Mouse (Mus musculus): ENCODE data around the gene Defb38. TPM values are rescaled to one million over a fixed set of nuclear protein-coding genes. Genes with fewer than 3 reads are reported as not detected.

Gene Defb38
- polyA plus RNA-seq (2012; rRNA removed), result not detected in 2 replicates

- no peaks in the 10 kb centered on the region for H3K4me1 ChIP-seq (ENCODE audit: control insufficient read depth, insufficient read depth, low read length)
- no peak for DNase-seq
- H3K4me3 ChIP-seq (replicated peaks; ENCODE audit: extremely low read depth, low read depth, low read length), result no peak within 1 kb of the TSS
- 76% methylated on average over 1 of the region's 1 CpGs for WGBS
- TF ChIP-seq CTCF (IDR thresholded peaks at IDR 0.05; ENCODE audit: insufficient read depth, low read length) (no peak), POLR2A (IDR thresholded peaks at IDR 0.05; ENCODE audit: borderline replicate concordance, extremely low read depth, low read depth, low read length) (no peak)
These were observed at the start of gene Defb38 for GRCm38 (mm10) chr8:19026466-19026865. Defb38 (minus strand) TSS chr8:19026566.

- H3K4me3 ChIP-seq (replicated peaks; ENCODE audit: extremely low read depth, low read depth, low read length), result no peak overlapping the region
- TF ChIP-seq POLR2A (IDR thresholded peaks at IDR 0.05; ENCODE audit: borderline replicate concordance, extremely low read depth, low read depth, low read length), result no peak
- no peak for TF ChIP-seq CTCF (IDR thresholded peaks at IDR 0.05; ENCODE audit: insufficient read depth, low read length)
- H3K4me1 ChIP-seq (ENCODE audit: control insufficient read depth, insufficient read depth, low read length), result no peaks in the 10 kb centered on the region
- WGBS, result 72% methylated on average over 2 of the region's 2 CpGs
- DNase-seq, result no peak
These were observed 39.6 kb upstream of the Defb38 start for GRCm38 (mm10) chr8:19066013-19066412.

GRCm38 (mm10) chr8:19064710-19065109 is 38.3 kb upstream of the Defb38 start, which contains the start of gene Defb39:
Defb39 (minus strand) TSS chr8:19064810.
- Histone ChIP-seq H3K4me1 (ENCODE audit: control insufficient read depth, insufficient read depth, low read length) (no peaks in the 10 kb centered on the region), H3K4me3 (replicated peaks; ENCODE audit: extremely low read depth, low read depth, low read length) (no peak within 1 kb of the TSS)
- WGBS, result 56% methylated on average over 1 of the region's 1 CpGs
- no peak for DNase-seq
- TF ChIP-seq CTCF (IDR thresholded peaks at IDR 0.05; ENCODE audit: insufficient read depth, low read length) (no peak), POLR2A (IDR thresholded peaks at IDR 0.05; ENCODE audit: borderline replicate concordance, extremely low read depth, low read depth, low read length) (no peak)

GRCm38 (mm10) chr8:19062891-19063290 is 36.5 kb upstream of the Defb38 start:
- TF ChIP-seq POLR2A (IDR thresholded peaks at IDR 0.05; ENCODE audit: borderline replicate concordance, extremely low read depth, low read depth, low read length) (no peak), CTCF (IDR thresholded peaks at IDR 0.05; ENCODE audit: insufficient read depth, low read length) (no peak)
- no peak overlapping the region for H3K4me3 ChIP-seq (replicated peaks; ENCODE audit: extremely low read depth, low read depth, low read length)
- DNase-seq, result no peak
- H3K4me1 ChIP-seq (ENCODE audit: control insufficient read depth, insufficient read depth, low read length), result no peaks in the 10 kb centered on the region

- WGBS, result 93% methylated on average over 14 of the region's 14 CpGs
- TF ChIP-seq CTCF (IDR thresholded peaks at IDR 0.05; ENCODE audit: insufficient read depth, low read length), result no peak
- no peak for TF ChIP-seq POLR2A (IDR thresholded peaks at IDR 0.05; ENCODE audit: borderline replicate concordance, extremely low read depth, low read depth, low read length)
- Histone ChIP-seq H3K4me1 (ENCODE audit: control insufficient read depth, insufficient read depth, low read length) (no peaks in the 10 kb centered on the region), H3K4me3 (replicated peaks; ENCODE audit: extremely low read depth, low read depth, low read length) (no peak overlapping the region)
- no peak for DNase-seq
These were observed 18.9 kb upstream of the Defb38 start for GRCm38 (mm10) chr8:19045242-19045641.

Other genes starting within 250 kb of the Defb38 start
- not detected in 2 replicates for gene Defb40, start 48.3 kb downstream of the Defb38 start, polyA plus RNA-seq (2012; rRNA removed)
- not detected in 2 replicates for gene Defb37, start 35.5 kb downstream of the Defb38 start, polyA plus RNA-seq (2012; rRNA removed)
- gene Defb39, start 38.2 kb upstream of the Defb38 start, polyA plus RNA-seq (2012; rRNA removed), result not detected in 2 replicates
- gene Defb12, start 88.3 kb upstream of the Defb38 start, polyA plus RNA-seq (2012; rRNA removed), result not detected in 2 replicates
- gene Defb34, start 97.2 kb upstream of the Defb38 start, polyA plus RNA-seq (2012; rRNA removed), result not detected in 2 replicates
- not detected in 2 replicates for gene Gm45826, start 114.2 kb upstream of the Defb38 start, polyA plus RNA-seq (2012; rRNA removed)
- gene Defb14, start 167.8 kb upstream of the Defb38 start, polyA plus RNA-seq (2012; rRNA removed), result not detected in 2 replicates
- gene Defb4, start 172.1 kb upstream of the Defb38 start, polyA plus RNA-seq (2012; rRNA removed), result 27.7 TPM in 1 of 2 replicates, not detected in the other
- gene Defb6, start 198.9 kb upstream of the Defb38 start, polyA plus RNA-seq (2012; rRNA removed), result 1.1 TPM in 1 of 2 replicates, not detected in the other
- gene Defb46, start 213.3 kb upstream of the Defb38 start, polyA plus RNA-seq (2012; rRNA removed), result not detected in 2 replicates
- gene Defb5, start 221.0 kb upstream of the Defb38 start, polyA plus RNA-seq (2012; rRNA removed), result not detected in 2 replicates